Mouse (Mus musculus) left cerebral cortex, postnatal 10 days (tissue): ENCODE data around the gene Dcst2. TPM values are rescaled to one million over a fixed set of nuclear protein-coding genes. Genes with fewer than 3 reads are reported as not detected.

Source experiments
- DNase-seq, 2 experiments: peaks; one replicate each; pipeline ENCODE4 v3.0.0; 2021 to 2022; ENCODE audit warnings: low spot score in 2 of 2, mixed read lengths in 1 of 2; ENCODE audit errors: extremely low spot score in 1 of 2
- intact Hi-C: fragments of 180-260 bp; cut with DNase I; formaldehyde crosslinking; loops from one replicate; pipeline ENCODE4 v1.15.1; 2025
- total RNA-seq, 2 experiments: library from RNA; stranded (reverse); gene quantifications; 2 replicates each; pipeline ENCODE4 v1.2.3; 2021

The Dcst2 gene
- total RNA-seq, 2 experiments from 2014 or later, result 0.39 to 0.41 TPM

GRCm38 (mm10) chr3:89382033-89382882 lies 20.5 kb downstream of the Dcst2 start:
- no peak for DNase-seq
- intact Hi-C loops, result no loop called here

- intact Hi-C loops, result no loop called here
- no peak for DNase-seq
Measured at GRCm38 (mm10) chr3:89382950-89383349, 21.2 kb downstream of the Dcst2 start.

GRCm38 (mm10) chr3:89383651-89384255 lies 22.0 kb downstream of the Dcst2 start:
- intact Hi-C loops, result no loop called here
- no peak for DNase-seq

- DNase-seq, result no peak
- intact Hi-C loops, result no loop called here
Measured at GRCm38 (mm10) chr3:89384331-89385076, 22.7 kb downstream of the Dcst2 start.

GRCm38 (mm10) chr3:89385451-89385850 lies 23.7 kb downstream of the Dcst2 start:
- DNase-seq, result no peak
- intact Hi-C loops, result no loop called here

- DNase-seq, result no peak
- intact Hi-C loops, result no loop called here
Measured at GRCm38 (mm10) chr3:89386438-89387420, 25.0 kb downstream of the Dcst2 start.

- no peak for DNase-seq
Measured at GRCm38 (mm10) chr3:89387632-89388031, 25.9 kb downstream of the Dcst2 start.

GRCm38 (mm10) chr3:89388134-89388881 lies 26.5 kb downstream of the Dcst2 start:
- DNase-seq, result peak in 1 of 2 experiments; percentile 74
- intact Hi-C loops, result no loop called here

More at GRCm38 (mm10) chr3:89387632-89388031, 25.9 kb downstream of the Dcst2 start:
- intact Hi-C loops, result no loop called here

- intact Hi-C loops, result no loop called here
- DNase-seq, result no peak
Measured at GRCm38 (mm10) chr3:89388901-89389740, 27.3 kb downstream of the Dcst2 start.

- no peak for DNase-seq
- intact Hi-C loops, result no loop called here
Measured at GRCm38 (mm10) chr3:89390111-89390515, 28.3 kb downstream of the Dcst2 start.

- peak in 1 of 2 experiments; percentile 62 for DNase-seq
- intact Hi-C loops, result no loop called here
Measured at GRCm38 (mm10) chr3:89390699-89391662, 29.2 kb downstream of the Dcst2 start.

GRCm38 (mm10) chr3:89391663-89392511 lies 30.1 kb downstream of the Dcst2 start:
- intact Hi-C loops, result no loop called here

GRCm38 (mm10) chr3:89392871-89393311 lies 31.1 kb downstream of the Dcst2 start:
- intact Hi-C loops, result no loop called here
- peak in 1 of 2 experiments; percentile 65 for DNase-seq

More at GRCm38 (mm10) chr3:89391663-89392511, 30.1 kb downstream of the Dcst2 start:
- peak in 1 of 2 experiments; percentile 80 for DNase-seq

GRCm38 (mm10) chr3:89393605-89394004 lies 31.8 kb downstream of the Dcst2 start:
- intact Hi-C loops, result no loop called here
- DNase-seq, result peak; percentile 97 to 99
